Mouse (Mus musculus): ENCODE data around the gene Fkbp1a. TPM values are rescaled to one million over a fixed set of nuclear protein-coding genes. Genes with fewer than 3 reads are reported as not detected.

Gene Fkbp1a
- polyA plus RNA-seq, 1 experiment from 2014 or later: 608 TPM

DNA sequence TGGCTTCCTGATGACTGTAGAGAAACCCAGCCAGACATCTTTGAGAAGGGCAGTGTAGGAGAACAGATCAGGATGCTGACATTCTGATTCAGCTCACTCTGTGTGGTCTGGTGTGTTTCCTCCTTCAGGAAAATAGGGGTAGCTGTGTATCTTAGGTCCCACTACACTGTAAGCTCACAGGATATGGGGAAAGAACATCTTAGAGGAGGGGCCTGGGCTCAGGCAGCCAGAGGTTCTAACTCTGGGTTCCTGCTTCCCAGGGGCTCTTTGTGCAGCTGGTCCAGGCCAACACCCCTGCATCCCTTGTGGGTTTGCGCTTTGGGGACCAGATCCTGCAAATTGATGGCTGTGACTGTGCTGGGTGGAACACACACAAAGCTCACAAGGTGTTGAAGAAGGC lies 44.5 kb downstream of the Fkbp1a start:
- no peak for ATAC-seq

GRCm38 (mm10) chr2:151587306-151587705 lies 45.0 kb downstream of the Fkbp1a start:
- Histone ChIP-seq H3K9me3 (replicated peaks; ENCODE audit: control insufficient read depth, low read length, poor library complexity, severe bottlenecking) (no peaks in the 10 kb centered on the region), H3K27me3 (ENCODE audit: control insufficient read depth, insufficient read depth, low read depth, low read length) (no peaks in the 10 kb centered on the region), H3K27ac (ENCODE audit: low read length) (no peak overlapping the region), H3K36me3 (ENCODE audit: control insufficient read depth, insufficient read depth, low read length) (no peaks in the 10 kb centered on the region), H3K9ac (ENCODE audit: low read depth, low read length) (no peak overlapping the region), H3K4me1 (ENCODE audit: control insufficient read depth, insufficient read depth, low read length) (no peaks in the 10 kb centered on the region), H3K4me2 (ENCODE audit: low read length) (no peak overlapping the region), H3K4me3 (ENCODE audit: low read depth, low read length) (no peak overlapping the region)
- WGBS: 80% methylated on average over 9 of the region's 9 CpGs
- no peak for ATAC-seq

More for the DNA sequence above, 44.5 kb downstream of the Fkbp1a start:
- Histone ChIP-seq H3K27me3 (ENCODE audit: control insufficient read depth, insufficient read depth, low read depth, low read length) (no peaks in the 10 kb centered on the region), H3K9ac (ENCODE audit: low read depth, low read length) (no peak overlapping the region), H3K4me1 (ENCODE audit: control insufficient read depth, insufficient read depth, low read length) (no peaks in the 10 kb centered on the region), H3K36me3 (ENCODE audit: control insufficient read depth, insufficient read depth, low read length) (no peaks in the 10 kb centered on the region), H3K9me3 (replicated peaks; ENCODE audit: control insufficient read depth, low read length, poor library complexity, severe bottlenecking) (no peaks in the 10 kb centered on the region), H3K27ac (ENCODE audit: low read length) (no peak overlapping the region), H3K4me2 (ENCODE audit: low read length) (no peak overlapping the region), H3K4me3 (ENCODE audit: low read depth, low read length) (no peak overlapping the region)
- WGBS: 82% methylated on average over 1 of the region's 1 CpGs

- Histone ChIP-seq H3K27me3 (ENCODE audit: control insufficient read depth, insufficient read depth, low read depth, low read length) (no peaks in the 10 kb centered on the region), H3K4me1 (ENCODE audit: control insufficient read depth, insufficient read depth, low read length) (no peaks in the 10 kb centered on the region), H3K36me3 (ENCODE audit: control insufficient read depth, insufficient read depth, low read length) (peaks cover 19% of the 10 kb centered on the region), H3K27ac (ENCODE audit: low read length) (no peak overlapping the region), H3K9me3 (replicated peaks; ENCODE audit: control insufficient read depth, low read length, poor library complexity, severe bottlenecking) (no peaks in the 10 kb centered on the region), H3K4me2 (ENCODE audit: low read length) (no peak overlapping the region), H3K4me3 (ENCODE audit: low read depth, low read length) (no peak overlapping the region), H3K9ac (ENCODE audit: low read depth, low read length) (no peak overlapping the region)
- WGBS: 79% methylated on average over 2 of the region's 2 CpGs
- ATAC-seq: no peak
These were observed 55.8 kb downstream of the Fkbp1a start for GRCm38 (mm10) chr2:151598068-151598467.

DNA sequence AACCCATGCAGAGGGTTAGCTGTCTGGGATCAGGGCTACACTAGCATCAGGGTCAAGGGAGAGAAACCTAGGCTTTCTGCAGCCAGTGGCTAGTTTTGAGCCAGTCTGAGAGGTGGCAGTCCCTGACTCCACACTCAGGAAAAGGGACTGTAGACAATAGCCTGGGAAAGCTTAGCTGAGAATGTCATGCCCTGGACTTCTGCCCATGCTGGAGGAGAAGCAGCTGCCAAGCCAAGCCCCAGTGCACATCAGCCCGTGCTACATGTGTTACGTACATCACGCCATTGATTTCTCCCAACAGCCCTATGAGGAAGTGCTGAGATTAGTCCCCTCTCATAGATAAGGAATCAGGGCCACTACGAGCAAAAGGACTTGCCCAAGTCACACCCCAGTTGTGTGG lies 59.8 kb downstream of the Fkbp1a start:
- H3K27ac ChIP-seq (ENCODE audit: low read length): 0 out of 2 replicates have a peak overlapping the region, but pooled peaks have one; percentile 11
- peaks cover 12% of the 10 kb centered on the region; the same call in 1 of the 2 replicates for H3K4me1 ChIP-seq (ENCODE audit: control insufficient read depth, insufficient read depth, low read length)
- no peak overlapping the region for H3K9ac ChIP-seq (ENCODE audit: low read depth, low read length)
- ATAC-seq: no peak
- no peak overlapping the region for H3K4me3 ChIP-seq (ENCODE audit: low read depth, low read length)
- H3K36me3 ChIP-seq (ENCODE audit: control insufficient read depth, insufficient read depth, low read length): peaks cover 4% of the 10 kb centered on the region
- H3K4me2 ChIP-seq (ENCODE audit: low read length): no peak overlapping the region
- 74% methylated on average over 4 of the region's 4 CpGs for WGBS
- no peaks in the 10 kb centered on the region for H3K9me3 ChIP-seq (replicated peaks; ENCODE audit: control insufficient read depth, low read length, poor library complexity, severe bottlenecking)
- no peaks in the 10 kb centered on the region for H3K27me3 ChIP-seq (ENCODE audit: control insufficient read depth, insufficient read depth, low read depth, low read length)

DNA sequence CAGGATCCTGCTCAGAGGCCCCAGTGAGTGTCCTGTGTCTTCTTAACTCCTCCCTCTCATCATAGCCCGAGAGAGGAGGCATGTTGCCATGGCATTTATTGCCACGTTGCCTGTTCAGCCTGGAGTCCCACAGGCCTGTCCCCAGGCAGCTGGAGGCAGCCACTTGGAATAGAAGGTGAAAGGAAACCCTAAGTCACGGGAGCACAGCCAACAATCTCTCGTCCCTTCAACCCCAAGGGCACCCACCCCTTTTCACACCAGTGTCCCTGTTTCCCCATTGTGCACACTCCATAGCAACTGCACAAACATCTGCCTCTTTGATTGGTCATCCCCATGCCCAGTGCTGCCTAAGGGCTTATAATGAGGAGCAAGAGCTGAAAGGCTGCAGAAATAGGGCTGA lies 61.3 kb downstream of the Fkbp1a start:
- peak overlapping the region; percentile 55; the same call in 1 of the 2 replicates for H3K27ac ChIP-seq (ENCODE audit: low read length)
- H3K4me3 ChIP-seq (ENCODE audit: low read depth, low read length): no peak overlapping the region
- H3K4me1 ChIP-seq (ENCODE audit: control insufficient read depth, insufficient read depth, low read length): peaks cover 12% of the 10 kb centered on the region; the same call in 1 of the 2 replicates
- no peaks in the 10 kb centered on the region for H3K27me3 ChIP-seq (ENCODE audit: control insufficient read depth, insufficient read depth, low read depth, low read length)
- no peak overlapping the region for H3K4me2 ChIP-seq (ENCODE audit: low read length)
- 2% methylated on average over 4 of the region's 4 CpGs for WGBS
- no peaks in the 10 kb centered on the region for H3K9me3 ChIP-seq (replicated peaks; ENCODE audit: control insufficient read depth, low read length, poor library complexity, severe bottlenecking)
- ATAC-seq: peak; percentile 76
- H3K36me3 ChIP-seq (ENCODE audit: control insufficient read depth, insufficient read depth, low read length): peaks cover 4% of the 10 kb centered on the region
- no peak overlapping the region for H3K9ac ChIP-seq (ENCODE audit: low read depth, low read length)

DNA sequence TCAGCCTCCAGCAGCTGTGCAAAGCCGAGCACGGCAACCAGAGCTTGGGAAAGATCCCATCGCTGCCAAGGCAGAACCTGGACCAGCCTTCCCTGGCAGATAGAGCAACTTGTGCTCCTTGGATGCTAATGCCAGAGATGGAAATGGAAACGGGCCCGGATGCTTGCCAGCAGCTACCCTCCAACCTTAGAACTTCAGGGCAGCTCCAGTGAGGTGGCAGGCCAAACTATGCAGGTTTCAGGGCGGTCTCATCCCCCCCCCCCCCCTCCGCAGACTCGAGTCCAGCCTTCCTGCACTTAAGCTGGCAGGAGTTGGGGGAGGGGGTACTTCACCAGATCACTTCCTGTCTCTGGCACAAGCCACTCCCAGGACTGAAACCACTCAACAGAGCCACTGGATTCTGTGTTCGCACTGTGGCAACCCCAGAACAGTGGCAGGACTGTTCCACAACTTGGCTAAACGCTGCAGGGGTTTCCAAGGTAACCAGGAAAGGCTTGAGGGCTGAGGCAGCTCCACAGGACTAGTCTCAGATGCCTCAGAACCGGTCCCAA lies 63.2 kb downstream of the Fkbp1a start:
- Histone ChIP-seq H3K36me3 (ENCODE audit: control insufficient read depth, insufficient read depth, low read length) (no peaks in the 10 kb centered on the region), H3K27ac (ENCODE audit: low read length) (peak overlapping the region; percentile 43; the same call in 1 of the 2 replicates), H3K4me1 (ENCODE audit: control insufficient read depth, insufficient read depth, low read length) (peaks cover 12% of the 10 kb centered on the region; the same call in 1 of the 2 replicates), H3K27me3 (ENCODE audit: control insufficient read depth, insufficient read depth, low read depth, low read length) (no peaks in the 10 kb centered on the region), H3K9ac (ENCODE audit: low read depth, low read length) (no peak overlapping the region), H3K4me2 (ENCODE audit: low read length) (no peak overlapping the region), H3K4me3 (ENCODE audit: low read depth, low read length) (no peak overlapping the region), H3K9me3 (replicated peaks; ENCODE audit: control insufficient read depth, low read length, poor library complexity, severe bottlenecking) (no peaks in the 10 kb centered on the region)
- peak; percentile 67 for ATAC-seq
- 47% methylated on average over 9 of the region's 11 CpGs for WGBS

- Histone ChIP-seq H3K9ac (ENCODE audit: low read depth, low read length) (no peak overlapping the region), H3K27me3 (ENCODE audit: control insufficient read depth, insufficient read depth, low read depth, low read length) (no peaks in the 10 kb centered on the region), H3K27ac (ENCODE audit: low read length) (no peak overlapping the region), H3K4me1 (ENCODE audit: control insufficient read depth, insufficient read depth, low read length) (peaks cover 10% of the 10 kb centered on the region; the same call in 1 of the 2 replicates), H3K9me3 (replicated peaks; ENCODE audit: control insufficient read depth, low read length, poor library complexity, severe bottlenecking) (no peaks in the 10 kb centered on the region), H3K4me2 (ENCODE audit: low read length) (no peak overlapping the region), H3K4me3 (ENCODE audit: low read depth, low read length) (no peak overlapping the region), H3K36me3 (ENCODE audit: control insufficient read depth, insufficient read depth, low read length) (no peaks in the 10 kb centered on the region)
- ATAC-seq: no peak
- 68% methylated on average over 1 of the region's 1 CpGs for WGBS
These were observed 66.2 kb downstream of the Fkbp1a start for GRCm38 (mm10) chr2:151608435-151608834.

- no peaks in the 10 kb centered on the region for H3K9me3 ChIP-seq (replicated peaks; ENCODE audit: control insufficient read depth, low read length, poor library complexity, severe bottlenecking)
- no peaks in the 10 kb centered on the region for H3K27me3 ChIP-seq (ENCODE audit: control insufficient read depth, insufficient read depth, low read depth, low read length)
- no peaks in the 10 kb centered on the region for H3K36me3 ChIP-seq (ENCODE audit: control insufficient read depth, insufficient read depth, low read length)
- ATAC-seq: no peak; the same call in 1 of the 2 replicates
- H3K9ac ChIP-seq (ENCODE audit: low read depth, low read length): no peak overlapping the region
- WGBS: 37% methylated on average over 3 of the region's 3 CpGs
- no peak overlapping the region for H3K4me2 ChIP-seq (ENCODE audit: low read length)
- no peaks in the 10 kb centered on the region for H3K4me1 ChIP-seq (ENCODE audit: control insufficient read depth, insufficient read depth, low read length)
- H3K27ac ChIP-seq (ENCODE audit: low read length): no peak overlapping the region
- no peak overlapping the region for H3K4me3 ChIP-seq (ENCODE audit: low read depth, low read length)
These were observed 67.7 kb downstream of the Fkbp1a start for GRCm38 (mm10) chr2:151609974-151610373.

Data from midbrain, embryonic 16.5 days (tissue).